Mouse (Mus musculus) neural tube, embryonic 14.5 days (tissue): ENCODE results near the gene Tpx2. TPM values are rescaled to one million over a fixed set of nuclear protein-coding genes. Genes with fewer than 3 reads are reported as not detected.
A peak's percentile ranks its signal among the peaks of the same experiment; 100 is the strongest.

Experiments
- ATAC-seq: fragments of 200-750 bp; cut with Nextera tagmentation; 2 replicates; pipeline ENCODE4 v1.8.0; 2017; ENCODE audit warnings: low read depth, mild to moderate bottlenecking, moderate TSS enrichment, moderate library complexity
- H3K27ac ChIP-seq: fragments of 300-500 bp; sonication (generic); 2 replicates; pipeline ENCODE4 v1.5.1; 2014; ENCODE audit warnings: low read depth, mild to moderate bottlenecking, control low read depth, low read length, moderate library complexity, mixed read lengths
- H3K27me3 ChIP-seq: fragments of 300-500 bp; sonication (generic); 2 replicates; pipeline ENCODE4 v1.6.1; 2014; ENCODE audit warnings: low read length; ENCODE audit not compliant: control insufficient read depth, insufficient read depth
- H3K36me3 ChIP-seq: fragments of 300-500 bp; sonication (generic); 2 replicates; pipeline ENCODE4 v1.6.1; 2014; ENCODE audit warnings: low read length, mixed read lengths; ENCODE audit not compliant: control insufficient read depth, insufficient read depth
- H3K4me1 ChIP-seq: fragments of 300-500 bp; sonication (generic); 2 replicates; pipeline ENCODE4 v1.6.1; 2014; ENCODE audit warnings: low read length; ENCODE audit not compliant: control insufficient read depth, insufficient read depth
- H3K4me2 ChIP-seq: fragments of 300-500 bp; sonication (generic); 2 replicates; pipeline ENCODE4 v1.6.1; 2014; ENCODE audit warnings: mild to moderate bottlenecking, low read depth, low read length, control low read depth
- H3K4me3 ChIP-seq: fragments of 300-500 bp; sonication (generic); 2 replicates; pipeline ENCODE4 v1.5.1; 2014; ENCODE audit warnings: low read depth, low read length, control low read depth, mixed read lengths
- H3K9ac ChIP-seq: fragments of 300-500 bp; sonication (generic); replicated peaks from 2 replicates; pipeline ENCODE4 v1.6.1; 2014; ENCODE audit warnings: low read depth, mild to moderate bottlenecking, control low read depth, low read length, mixed read lengths
- H3K9me3 ChIP-seq: fragments of 300-500 bp; sonication (generic); 2 replicates; pipeline ENCODE4 v1.6.1; 2016; ENCODE audit warnings: low read length; ENCODE audit not compliant: control insufficient read depth
- WGBS: fragments of 180-500 bp; shearing (Covaris S2); extraction: QIAGEN DNeasy Blood & Tissue Kit; methylation state at CpG from one replicate; pipeline ENCODE4 v1.1.7; 2014; 5-methylcytosine and 5-hydroxymethylcytosine counted together
- polyA plus RNA-seq: library from polyadenylated mRNA; unstranded; fragments of >200 nt; fragmentation: Nextera tagmentation; extraction: Ambion mirVana; gene quantifications from 2 replicates; pipeline ENCODE4 v1.2.1, GENCODE M21; 2014

The Tpx2 gene
- polyA plus RNA-seq, 1 experiment from 2014 or later, result 7.5 TPM

- Histone ChIP-seq H3K4me2 (no peak overlapping the region), H3K9me3 (no peaks in the 10 kb centered on the region), H3K36me3 (no peaks in the 10 kb centered on the region), H3K9ac (no peak overlapping the region), H3K27ac (no peak overlapping the region), H3K4me1 (no peaks in the 10 kb centered on the region), H3K27me3 (no peaks in the 10 kb centered on the region), H3K4me3 (no peak overlapping the region)
- WGBS, result 68% methylated on average over 11 of the region's 11 CpGs
- ATAC-seq, result peak; percentile 14; the same call in 1 of the 2 replicates
Measured at GRCm38 (mm10) chr2:152925189-152925872, 77.6 kb downstream of the Tpx2 start.

- Histone ChIP-seq H3K9me3 (no peaks in the 10 kb centered on the region), H3K9ac (no peak overlapping the region), H3K4me3 (no peak overlapping the region), H3K4me2 (no peak overlapping the region), H3K27me3 (no peaks in the 10 kb centered on the region), H3K36me3 (no peaks in the 10 kb centered on the region), H3K4me1 (no peaks in the 10 kb centered on the region), H3K27ac (no peak overlapping the region)
- 75% methylated on average over 9 of the region's 9 CpGs for WGBS
- ATAC-seq, result no peak
Measured at GRCm38 (mm10) chr2:152926896-152927295, 79.1 kb downstream of the Tpx2 start.

- no peak for ATAC-seq
- H3K4me2 ChIP-seq, result no peak overlapping the region
- H3K27me3 ChIP-seq, result no peaks in the 10 kb centered on the region
- H3K9me3 ChIP-seq, result no peaks in the 10 kb centered on the region
- no peak overlapping the region for H3K27ac ChIP-seq
- H3K9ac ChIP-seq, result no peak overlapping the region
- WGBS, result 78% methylated on average over 5 of the region's 5 CpGs
- no peaks in the 10 kb centered on the region for H3K36me3 ChIP-seq
- H3K4me3 ChIP-seq, result no peak overlapping the region
- no peaks in the 10 kb centered on the region for H3K4me1 ChIP-seq
Measured at GRCm38 (mm10) chr2:152927371-152927770, 79.6 kb downstream of the Tpx2 start.

- Histone ChIP-seq H3K36me3 (no peaks in the 10 kb centered on the region), H3K27ac (no peak overlapping the region), H3K9ac (no peak overlapping the region), H3K27me3 (no peaks in the 10 kb centered on the region), H3K4me2 (no peak overlapping the region), H3K4me1 (no peaks in the 10 kb centered on the region), H3K4me3 (no peak overlapping the region), H3K9me3 (no peaks in the 10 kb centered on the region)
- no peak for ATAC-seq
- 55% methylated on average over 14 of the region's 14 CpGs for WGBS
Measured at GRCm38 (mm10) chr2:152928219-152928987, 80.6 kb downstream of the Tpx2 start.

GRCm38 (mm10) chr2:152928988-152929370 is 81.2 kb downstream of the Tpx2 start:
- ATAC-seq, result no peak

GRCm38 (mm10) chr2:152930276-152930675 is 82.5 kb downstream of the Tpx2 start:
- no peak for ATAC-seq
- no peaks in the 10 kb centered on the region for H3K27me3 ChIP-seq
- H3K4me3 ChIP-seq, result no peak overlapping the region
- H3K9ac ChIP-seq, result no peak overlapping the region
- no peaks in the 10 kb centered on the region for H3K36me3 ChIP-seq
- H3K4me1 ChIP-seq, result no peaks in the 10 kb centered on the region
- H3K27ac ChIP-seq, result no peak overlapping the region
- H3K4me2 ChIP-seq, result no peak overlapping the region
- 58% methylated on average over 2 of the region's 2 CpGs for WGBS
- H3K9me3 ChIP-seq, result no peaks in the 10 kb centered on the region

More at GRCm38 (mm10) chr2:152928988-152929370, 81.2 kb downstream of the Tpx2 start:
- 73% methylated on average over 3 of the region's 3 CpGs for WGBS
- H3K9ac ChIP-seq, result no peak overlapping the region
- no peaks in the 10 kb centered on the region for H3K36me3 ChIP-seq
- no peak overlapping the region for H3K27ac ChIP-seq
- H3K4me3 ChIP-seq, result no peak overlapping the region
- no peaks in the 10 kb centered on the region for H3K27me3 ChIP-seq
- H3K4me1 ChIP-seq, result no peaks in the 10 kb centered on the region
- no peak overlapping the region for H3K4me2 ChIP-seq
- H3K9me3 ChIP-seq, result no peaks in the 10 kb centered on the region

GRCm38 (mm10) chr2:152931456-152932160 is 83.8 kb downstream of the Tpx2 start:
- Histone ChIP-seq H3K36me3 (no peaks in the 10 kb centered on the region), H3K9me3 (no peaks in the 10 kb centered on the region), H3K4me2 (no peak overlapping the region), H3K4me3 (no peak overlapping the region), H3K27ac (no peak overlapping the region), H3K27me3 (no peaks in the 10 kb centered on the region; the same call in 1 of the 2 replicates), H3K4me1 (no peaks in the 10 kb centered on the region), H3K9ac (no peak overlapping the region)
- 73% methylated on average over 12 of the region's 12 CpGs for WGBS
- no peak for ATAC-seq

GRCm38 (mm10) chr2:152933048-152933447 is 85.3 kb downstream of the Tpx2 start, which contains the start of gene Foxs1:
Foxs1 (minus strand) TSS chr2:152933208.
- H3K9me3 ChIP-seq, result no peaks in the 10 kb centered on the region
- 52% methylated on average over 7 of the region's 9 CpGs for WGBS
- no peak within 1 kb of the TSS for H3K27ac ChIP-seq
- no peaks in the 10 kb centered on the region for H3K36me3 ChIP-seq
- no peak for ATAC-seq
- H3K9ac ChIP-seq, result no peak within 1 kb of the TSS
- no peaks in the 10 kb centered on the region; the same call in 1 of the 2 replicates for H3K27me3 ChIP-seq
- no peak within 1 kb of the TSS for H3K4me3 ChIP-seq
- no peaks in the 10 kb centered on the region for H3K4me1 ChIP-seq
- H3K4me2 ChIP-seq, result no peak within 1 kb of the TSS

GRCm38 (mm10) chr2:152933614-152934013 is 85.8 kb downstream of the Tpx2 start:
- WGBS, result 37% methylated on average over 5 of the region's 5 CpGs
- Histone ChIP-seq H3K4me2 (no peak overlapping the region), H3K9me3 (no peaks in the 10 kb centered on the region), H3K4me1 (no peaks in the 10 kb centered on the region), H3K27ac (no peak overlapping the region), H3K9ac (no peak overlapping the region), H3K4me3 (no peak overlapping the region), H3K36me3 (no peaks in the 10 kb centered on the region), H3K27me3 (no peaks in the 10 kb centered on the region; the same call in 1 of the 2 replicates)
- no peak for ATAC-seq
